Mouse (Mus musculus) lung, postnatal 14 days (tissue): Measurements from ENCODE around the gene Tekt1.

Experiments
- DNase-seq: peaks from one replicate; pipeline ENCODE4 v3.0.0; 2021

The Tekt1 gene

DNA sequence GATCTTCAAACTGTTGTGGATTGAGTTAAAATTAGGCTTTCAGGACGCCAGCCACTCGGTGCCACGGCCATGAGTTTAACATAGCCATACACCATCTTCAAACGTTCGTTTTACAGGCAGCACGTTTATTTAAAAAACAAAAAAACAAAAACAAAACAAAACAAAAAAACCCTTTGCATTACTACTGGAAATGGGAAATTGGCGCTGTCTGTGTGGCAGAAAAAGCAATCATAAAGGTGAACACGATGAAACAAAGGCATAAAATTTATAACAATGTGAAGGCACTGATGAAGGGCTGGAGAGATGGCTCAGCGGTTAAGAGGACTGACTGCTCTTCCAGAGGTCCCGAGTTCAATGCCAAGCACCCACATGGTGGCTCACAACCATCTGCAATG, at the start of gene Tekt1:
Gene Tekt1 (minus strand): TSS at position 96 of the 395 bp plus-strand sequence.
- no peak for DNase-seq

DNA sequence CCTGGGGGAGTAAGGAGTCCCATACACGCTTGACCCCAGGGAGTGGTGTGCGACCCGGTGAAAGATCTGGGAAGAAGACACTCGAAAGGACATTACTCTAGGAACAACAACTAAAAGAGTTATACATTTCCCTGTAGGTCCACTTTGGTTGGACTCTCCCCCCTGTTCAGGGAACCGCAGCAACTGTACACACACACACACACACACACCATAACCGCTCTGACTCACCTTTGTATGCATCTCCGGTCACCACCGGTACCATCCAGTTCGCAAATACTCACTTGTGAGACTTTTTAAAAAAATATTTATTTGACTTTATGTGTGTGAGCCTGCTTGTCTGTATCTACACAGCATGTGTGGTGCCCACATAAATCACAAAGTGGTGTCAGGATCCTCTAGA, 49.7 kb upstream of the Tekt1 start:
- DNase-seq: no peak

DNA sequence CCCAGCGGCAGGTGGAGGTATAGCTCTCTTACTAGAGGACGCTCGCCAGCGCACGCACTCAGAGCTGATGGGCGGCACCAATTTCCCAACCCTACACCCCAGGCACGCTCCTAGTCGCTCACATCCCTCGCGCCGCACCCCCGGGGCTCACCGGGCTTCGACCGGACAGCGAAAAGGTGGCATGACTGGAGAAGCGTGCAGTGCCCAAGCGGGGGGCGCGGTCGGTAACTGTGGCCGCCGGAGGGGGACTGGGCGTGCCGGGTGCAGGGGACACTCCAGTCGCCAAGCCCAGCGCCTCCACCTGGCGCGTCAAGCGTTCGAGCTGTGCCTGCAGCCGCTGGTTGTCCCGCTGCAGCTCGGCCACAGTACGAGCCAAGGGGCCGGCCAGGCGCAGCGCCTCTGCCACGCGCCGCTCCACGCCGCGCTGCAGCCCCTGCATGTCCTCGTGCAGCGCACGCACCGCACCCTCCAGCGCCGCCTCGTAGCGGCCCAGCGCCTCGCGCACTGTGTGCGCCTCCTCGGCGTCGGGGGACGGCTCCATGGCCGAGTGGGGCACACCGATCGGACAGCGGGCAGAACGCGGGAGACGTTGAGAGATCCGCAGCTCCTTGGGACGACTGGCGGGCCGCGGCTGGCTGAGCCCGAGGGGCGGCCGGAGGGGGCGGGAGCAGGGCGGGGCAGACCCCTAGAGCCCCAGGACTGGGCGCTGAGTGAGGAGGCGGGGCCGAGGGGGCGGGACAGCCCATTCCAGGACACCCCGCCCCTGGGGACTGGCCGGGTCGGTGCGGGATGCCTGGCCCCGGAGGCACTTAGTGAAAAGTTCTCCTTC, 49.1 kb upstream of the Tekt1 start, which contains the start of gene Smtnl2:
Gene Smtnl2 (minus strand): TSS at position 621 of the 829 bp plus-strand sequence.
- peak; percentile 92 for DNase-seq

DNA sequence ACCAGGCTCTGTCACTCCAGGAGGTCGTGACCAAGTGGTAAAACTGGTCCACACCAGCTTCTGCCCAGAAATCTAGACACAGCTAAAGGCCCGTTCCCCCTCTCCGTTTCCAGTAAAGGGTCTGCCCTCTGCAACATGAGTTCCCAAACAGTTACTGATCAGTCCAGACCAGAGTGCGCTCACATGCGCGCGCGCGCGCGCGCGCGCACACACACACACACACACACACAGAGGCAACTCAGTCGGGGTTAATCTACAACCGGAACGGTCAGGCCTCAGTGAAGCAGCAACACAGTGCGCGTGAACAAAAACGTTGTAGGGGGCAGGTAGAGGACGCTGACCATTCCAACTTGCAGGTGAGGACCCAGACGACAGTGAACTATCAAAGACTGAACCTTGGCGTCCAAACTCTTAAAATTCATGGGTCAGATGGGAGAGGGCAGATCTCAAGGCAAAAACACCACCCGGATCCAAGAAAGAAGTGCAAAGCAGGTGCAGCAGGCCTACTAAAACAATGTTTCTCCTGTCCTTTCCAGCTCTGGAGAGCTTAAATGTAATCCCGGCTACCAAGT, 48.4 kb upstream of the Tekt1 start:
- no peak for DNase-seq

DNA sequence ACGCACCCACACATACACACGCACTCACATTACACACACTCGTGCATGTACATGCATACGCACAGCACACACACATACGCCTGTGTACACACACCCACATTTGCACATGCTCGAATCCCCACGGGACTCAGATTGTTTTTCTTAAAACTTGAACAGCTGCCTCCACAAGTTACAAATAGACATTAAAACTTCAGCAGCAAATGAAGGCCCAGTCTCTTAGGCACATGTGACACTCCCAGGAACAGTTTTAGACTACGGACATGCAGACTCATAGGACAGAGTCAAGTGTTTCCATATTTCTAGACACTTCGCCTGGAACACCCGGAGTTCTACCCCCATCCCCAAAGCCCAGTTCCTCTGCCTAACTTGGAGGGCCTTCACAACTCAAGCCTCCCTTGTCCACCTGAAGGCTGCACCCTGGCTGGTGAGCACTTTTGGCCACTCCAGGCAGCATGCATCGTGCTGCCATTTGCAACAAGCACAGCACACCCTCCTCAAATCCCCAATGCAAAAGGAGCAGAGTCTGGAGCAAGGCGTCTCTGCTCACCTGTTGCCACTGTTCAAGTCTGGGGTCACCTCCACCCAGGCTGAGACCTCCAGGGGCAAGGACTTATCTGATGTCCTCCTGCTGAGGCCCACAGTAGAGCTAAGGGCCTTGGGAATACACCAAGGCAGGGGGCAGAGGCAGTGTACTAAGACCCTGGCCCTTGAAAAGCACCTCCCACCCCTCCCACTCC, 47.6 kb upstream of the Tekt1 start:
- DNase-seq: no peak

DNA sequence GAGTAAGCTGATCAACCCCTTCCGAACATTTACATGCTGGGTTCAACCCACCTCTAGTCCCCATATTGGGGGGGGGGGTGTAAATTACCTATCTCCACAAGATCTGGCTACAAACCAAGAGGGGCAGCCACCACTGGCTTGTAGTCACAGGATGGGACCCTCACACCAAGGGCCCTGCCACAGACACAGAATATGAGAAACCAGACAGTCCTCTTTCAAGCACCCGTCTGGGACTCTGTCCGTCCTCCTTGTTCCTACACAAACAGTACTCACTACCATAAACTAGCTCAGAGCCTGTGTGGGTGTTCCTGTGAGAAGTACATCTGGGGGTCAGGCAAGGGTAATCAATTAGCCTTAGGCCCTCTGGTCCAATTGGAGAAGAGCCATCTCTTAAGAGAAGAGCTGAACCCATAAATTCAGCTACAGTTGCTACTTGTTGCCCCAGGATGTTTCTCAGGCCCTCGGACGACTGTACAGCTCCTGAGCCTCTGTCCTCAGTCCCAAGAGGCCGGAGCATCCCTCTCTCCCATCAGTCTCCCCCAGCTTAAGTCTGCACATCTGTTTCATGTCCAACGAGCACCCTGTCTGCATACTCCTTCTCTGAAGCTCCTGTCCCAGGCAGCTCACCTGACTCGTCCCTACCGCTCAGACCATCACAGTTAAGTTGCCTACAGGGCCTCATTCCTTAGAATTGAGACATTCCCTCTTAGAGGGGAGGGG, 46.4 kb upstream of the Tekt1 start:
- DNase-seq: no peak

- DNase-seq: no peak
Observed at GRCm38 (mm10) chr11:72407574-72407973, 45.3 kb upstream of the Tekt1 start.

- DNase-seq: no peak
Observed at GRCm38 (mm10) chr11:72407081-72407480, 44.8 kb upstream of the Tekt1 start.

GRCm38 (mm10) chr11:72406079-72406675, 43.9 kb upstream of the Tekt1 start:
- DNase-seq: no peak

GRCm38 (mm10) chr11:72405532-72405931, 43.3 kb upstream of the Tekt1 start:
- DNase-seq: no peak

GRCm38 (mm10) chr11:72402969-72403368, 40.7 kb upstream of the Tekt1 start:
- no peak for DNase-seq

DNA sequence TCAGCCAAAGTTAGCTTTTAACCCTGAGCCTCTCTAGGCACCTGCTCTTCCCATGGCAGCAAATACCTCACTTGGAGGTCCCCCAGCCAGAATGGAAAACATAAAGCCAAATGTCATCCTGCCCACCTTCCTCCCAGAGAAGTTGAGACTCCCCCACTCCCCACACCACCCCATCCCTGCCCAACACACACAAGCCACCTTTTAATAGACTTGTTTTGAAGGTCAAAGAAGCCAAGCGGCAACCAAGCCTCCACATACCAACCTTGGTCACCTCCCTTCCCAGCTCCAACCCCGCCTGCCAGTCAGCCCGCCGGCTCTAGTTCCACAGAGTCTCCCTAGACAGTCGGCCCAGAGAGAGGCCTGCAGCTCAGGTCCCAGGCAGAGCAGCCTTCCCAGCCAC, 39.8 kb upstream of the Tekt1 start:
- DNase-seq: no peak

DNA sequence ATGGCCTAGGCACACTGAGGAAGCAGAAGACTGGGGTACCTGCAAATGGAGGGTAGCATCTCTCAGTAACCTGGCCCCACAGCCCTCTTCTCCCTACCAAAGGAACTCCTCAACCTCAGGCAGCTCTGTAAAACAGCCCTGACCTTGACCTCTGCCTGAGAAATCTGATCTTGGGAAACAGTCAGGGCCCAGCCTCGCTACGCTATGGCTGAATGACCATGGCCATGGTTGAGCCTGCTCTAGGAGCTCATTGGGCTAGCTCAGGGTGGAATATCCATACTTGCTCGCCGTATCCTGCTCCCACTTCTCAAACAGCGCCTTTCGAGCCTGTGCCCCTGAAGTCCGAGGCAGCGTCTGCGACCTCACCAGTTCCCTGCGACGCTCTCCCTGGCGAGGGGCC, 38.8 kb upstream of the Tekt1 start:
- no peak for DNase-seq

GRCm38 (mm10) chr11:72397811-72398525, 35.7 kb upstream of the Tekt1 start:
- no peak for DNase-seq

- peak; percentile 90 for DNase-seq
Observed at GRCm38 (mm10) chr11:72397072-72397471, 34.8 kb upstream of the Tekt1 start.

GRCm38 (mm10) chr11:72396621-72397020, 34.4 kb upstream of the Tekt1 start:
- DNase-seq: peak; percentile 45

GRCm38 (mm10) chr11:72395652-72396051, 33.4 kb upstream of the Tekt1 start:
- no peak for DNase-seq

GRCm38 (mm10) chr11:72394694-72395093, 32.5 kb upstream of the Tekt1 start:
- no peak for DNase-seq

DNA sequence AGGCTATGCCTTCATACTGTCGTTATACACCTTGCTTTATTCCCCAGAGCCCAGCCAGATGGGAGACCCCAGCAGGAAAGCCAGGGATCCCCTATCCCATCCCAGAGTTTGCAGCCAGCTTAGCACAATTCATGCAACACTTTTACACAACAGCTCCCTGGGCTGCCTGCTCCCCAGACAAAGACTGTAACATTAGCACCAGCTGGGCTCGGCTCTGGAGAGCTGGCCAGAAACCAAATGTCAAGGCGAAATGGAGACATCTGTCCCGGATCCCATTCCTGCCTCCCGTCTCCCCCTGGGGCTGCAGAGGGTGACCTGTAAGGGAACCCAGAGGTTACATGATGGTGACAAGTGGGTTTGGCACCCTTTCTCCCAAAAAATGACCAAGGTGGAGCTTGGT, 31.4 kb upstream of the Tekt1 start:
- peak; percentile 57 for DNase-seq

GRCm38 (mm10) chr11:72393243-72393642, 31.0 kb upstream of the Tekt1 start:
- no peak for DNase-seq

DNA sequence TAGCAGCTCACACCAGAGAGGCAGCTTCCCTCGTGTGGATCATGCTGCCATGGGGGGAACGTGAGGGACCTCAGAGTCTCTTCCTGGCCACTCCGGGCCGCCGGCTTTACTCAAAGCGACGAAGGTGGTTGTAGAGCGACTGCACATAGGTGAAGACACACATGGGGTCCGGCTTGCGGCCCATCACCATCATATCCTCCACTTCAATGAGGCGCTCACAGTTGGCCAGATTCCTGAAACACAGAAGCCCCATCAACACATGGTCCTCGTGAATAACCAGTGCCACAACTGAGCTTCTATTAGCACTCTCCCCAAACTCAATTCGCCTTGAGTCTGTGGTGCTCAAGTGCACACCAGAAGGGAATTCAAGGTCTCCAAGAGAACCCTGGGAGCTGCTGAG, 28.9 kb upstream of the Tekt1 start:
- DNase-seq: no peak
